Mouse (Mus musculus) heart, adult 9 months (tissue): ENCODE results near the gene Arhgap8.
A peak's percentile ranks its signal among the peaks of the same experiment; 100 is the strongest.

Experiments used
- DNase-seq, 2 experiments: peaks; one replicate each; pipeline ENCODE4 v3.0.0; 2022; ENCODE audit warnings: low spot score in 2 of 2

Gene Arhgap8

DNA sequence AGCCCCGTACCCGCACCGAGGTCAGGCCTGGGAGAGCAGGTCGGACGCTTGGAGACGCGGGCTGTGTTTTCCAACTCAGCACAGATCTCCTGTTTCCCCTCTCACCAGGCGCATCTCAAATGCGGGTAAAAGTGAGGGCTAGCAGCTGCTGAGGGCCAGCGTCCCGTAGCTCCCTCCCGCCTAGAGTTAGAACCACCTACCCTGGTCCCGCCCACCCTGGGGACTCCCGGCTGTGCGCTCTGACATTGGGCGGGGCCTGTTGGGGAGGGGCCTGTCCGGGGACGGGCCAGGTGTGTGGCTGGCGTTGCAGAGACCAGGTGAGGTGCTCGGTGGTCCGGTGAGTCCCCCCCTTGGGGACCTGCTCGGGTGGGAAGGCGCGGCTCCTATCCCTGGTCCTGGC is at the start of gene Arhgap8:
Gene Arhgap8 (plus strand): TSS at position 262 of the 400 bp plus-strand sequence.
- DNase-seq, result no peak

DNA sequence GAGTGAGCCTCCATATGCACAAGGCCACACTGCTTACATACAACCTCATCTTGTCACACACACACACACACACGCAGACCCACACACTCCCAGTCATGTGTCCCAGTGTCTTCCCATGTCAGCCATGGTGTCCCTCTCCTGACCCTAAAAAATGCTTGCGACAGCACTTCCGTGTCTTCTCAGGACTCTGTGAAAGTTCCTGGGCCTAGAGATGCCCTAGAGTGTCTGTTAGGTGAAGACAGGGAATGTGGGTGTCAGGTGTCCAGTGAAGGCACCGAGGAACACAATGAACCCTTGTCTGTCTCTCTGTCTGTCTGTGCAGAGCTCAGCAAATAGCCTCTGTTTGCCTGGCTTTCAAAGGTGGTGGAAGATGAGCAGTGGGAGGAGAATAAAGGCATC is 49.2 kb upstream of the Arhgap8 start:
- no peak for DNase-seq

GRCm38 (mm10) chr15:84671401-84672307 is 48.2 kb upstream of the Arhgap8 start:
- no peak for DNase-seq

DNA sequence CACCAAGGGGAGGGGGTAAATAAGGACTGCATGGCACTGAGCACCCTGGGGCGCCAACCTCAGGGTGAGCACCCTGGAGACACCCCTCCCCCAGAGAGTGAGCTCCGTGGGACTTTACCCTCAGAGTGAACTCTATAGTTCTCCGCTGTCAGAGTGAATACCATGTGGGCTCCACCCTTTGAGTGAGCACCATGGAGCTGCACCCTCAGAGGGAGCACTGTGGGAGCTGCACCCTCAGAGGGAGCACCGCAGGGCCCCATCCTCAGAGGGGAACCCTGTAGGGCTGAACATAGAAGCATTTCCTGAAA is 47.6 kb upstream of the Arhgap8 start:
- no peak for DNase-seq

GRCm38 (mm10) chr15:84672616-84673015 is 47.2 kb upstream of the Arhgap8 start:
- DNase-seq, result peak in 1 of 2 experiments; percentile 38

- DNase-seq, result no peak
These were observed 45.4 kb upstream of the Arhgap8 start for GRCm38 (mm10) chr15:84674329-84675067.

GRCm38 (mm10) chr15:84675317-84675716 is 44.5 kb upstream of the Arhgap8 start:
- no peak for DNase-seq

- no peak for DNase-seq
These were observed 41.9 kb upstream of the Arhgap8 start for GRCm38 (mm10) chr15:84677943-84678342.

GRCm38 (mm10) chr15:84679090-84679489 is 40.8 kb upstream of the Arhgap8 start:
- DNase-seq, result no peak

- no peak for DNase-seq
These were observed 40.1 kb upstream of the Arhgap8 start for GRCm38 (mm10) chr15:84679794-84680193.

DNA sequence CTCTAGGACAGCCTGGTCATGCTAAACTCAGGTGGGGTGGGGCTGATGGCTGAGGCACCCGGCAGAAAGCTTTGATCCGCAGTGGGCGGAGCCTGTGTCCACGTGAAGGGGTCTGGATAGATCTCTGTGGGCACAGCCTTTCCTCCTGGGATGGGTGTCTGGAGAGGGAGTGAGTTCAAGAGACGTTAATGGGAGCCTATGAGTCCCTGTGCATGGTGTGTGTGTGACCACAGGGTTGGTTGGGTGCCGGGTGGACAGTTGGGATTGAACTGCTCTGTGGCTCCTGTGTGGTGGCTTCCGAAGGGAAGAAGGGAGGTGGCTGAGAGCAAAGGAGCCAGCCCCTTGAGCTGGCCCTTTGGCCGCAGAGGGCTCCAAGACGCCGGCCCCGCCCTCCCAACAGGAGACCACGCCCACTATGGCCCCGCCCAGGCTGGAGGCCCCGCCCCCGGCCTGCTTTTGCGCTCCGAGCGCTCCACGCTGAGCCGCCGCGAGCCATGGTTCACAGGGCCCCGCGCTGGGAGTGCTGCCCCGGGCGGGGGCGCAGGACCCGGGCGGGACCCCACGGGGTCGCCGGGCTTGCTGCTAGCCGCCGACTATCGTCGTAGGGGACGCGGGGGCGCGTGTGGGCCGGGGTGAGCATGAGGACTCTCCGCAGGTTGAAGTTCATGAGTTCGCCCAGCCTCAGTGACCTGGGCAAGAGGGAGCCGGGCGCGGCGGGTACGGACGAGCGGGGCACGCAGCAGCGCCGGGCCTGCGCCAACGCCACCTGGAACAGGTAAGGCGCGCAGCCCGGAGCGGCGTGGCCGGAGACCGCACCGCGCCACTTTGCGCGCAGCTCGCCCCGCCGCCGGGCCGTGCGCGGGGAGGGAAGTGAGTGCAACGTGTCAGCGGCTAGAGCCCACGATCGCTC is 39.1 kb upstream of the Arhgap8 start:
- DNase-seq, result peak; percentile 84 to 91

DNA sequence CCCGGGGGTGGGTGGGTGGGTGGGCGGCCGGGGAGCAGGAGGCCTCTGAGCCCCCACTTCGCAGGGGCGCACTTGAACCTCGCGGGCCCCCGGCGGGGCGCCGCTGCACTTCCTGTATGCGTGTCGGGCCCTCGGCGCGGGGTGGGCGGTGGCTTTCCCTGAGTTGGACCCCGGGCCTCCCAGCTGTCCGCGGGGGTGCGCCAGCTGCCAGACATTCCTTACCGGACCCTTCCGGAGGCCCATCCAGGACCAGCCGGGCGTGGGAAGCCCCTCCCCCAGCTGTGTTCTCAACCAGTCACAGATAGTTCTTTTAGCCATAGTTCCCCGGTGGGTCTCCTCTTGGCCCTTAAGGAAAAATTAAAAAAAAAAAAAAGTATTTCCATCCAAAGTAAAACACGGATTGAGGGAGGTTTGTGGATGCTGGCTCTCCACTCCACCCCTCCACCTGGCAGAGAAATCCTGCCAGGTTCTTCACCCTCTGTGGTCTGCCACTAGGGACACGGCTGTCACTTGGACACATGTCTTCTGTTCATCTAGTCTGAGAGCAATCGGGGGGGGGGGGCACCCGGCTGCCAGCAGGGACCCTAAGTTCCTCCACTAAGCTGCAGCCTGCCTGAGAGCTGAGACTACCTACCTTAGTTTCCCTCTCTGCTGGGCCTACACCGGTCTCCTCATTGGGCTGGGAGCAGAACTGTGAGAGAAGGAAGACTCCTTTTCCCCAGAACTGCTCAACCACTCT is 38.2 kb upstream of the Arhgap8 start:
- DNase-seq, result peak in 1 of 2 experiments; percentile 58

GRCm38 (mm10) chr15:84682206-84682605 is 37.6 kb upstream of the Arhgap8 start:
- no peak for DNase-seq

GRCm38 (mm10) chr15:84682821-84683220 is 37.0 kb upstream of the Arhgap8 start:
- no peak for DNase-seq

DNA sequence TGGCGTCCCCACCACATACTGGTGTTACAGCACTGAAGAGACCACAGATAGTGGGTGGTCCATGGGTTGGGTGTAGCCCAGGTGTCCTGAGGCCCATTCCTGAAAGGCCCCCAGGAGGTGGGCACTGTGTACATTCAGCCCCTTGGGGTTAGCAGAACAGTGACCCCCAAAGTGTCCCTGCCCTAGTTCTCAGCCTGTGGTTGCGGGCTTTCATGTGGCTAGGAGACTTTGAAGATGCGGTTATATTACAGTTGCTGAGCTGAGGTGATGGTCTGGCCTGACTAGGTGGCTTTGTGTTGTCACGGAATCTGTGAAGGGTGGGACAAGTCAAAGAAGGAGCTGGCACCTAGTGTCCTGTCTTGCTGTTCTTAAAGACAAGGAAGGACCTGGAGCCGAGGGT is 35.3 kb upstream of the Arhgap8 start:
- no peak for DNase-seq

DNA sequence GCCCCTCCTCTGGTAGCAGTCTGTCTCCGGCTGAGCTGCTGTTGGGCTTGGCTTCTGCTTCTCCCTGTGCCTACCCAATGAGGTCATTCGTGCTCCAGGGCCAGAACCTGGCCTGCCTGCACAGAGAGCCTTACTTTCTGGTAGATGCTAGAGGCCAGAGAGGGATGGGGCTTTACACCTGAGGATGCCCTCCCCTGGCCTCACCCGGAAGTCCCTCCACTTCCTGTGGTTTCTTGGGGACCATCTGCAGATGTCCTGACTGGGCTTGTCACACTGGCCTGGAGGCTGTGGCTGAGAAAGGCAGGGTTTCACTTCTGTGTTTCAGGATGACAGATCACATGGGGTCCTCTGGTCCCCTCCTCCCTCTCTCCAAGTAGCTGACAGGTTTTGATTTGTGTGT is 34.4 kb upstream of the Arhgap8 start:
- peak in 1 of 2 experiments; percentile 79 for DNase-seq

- peak in 1 of 2 experiments; percentile 51 for DNase-seq
These were observed 31.9 kb upstream of the Arhgap8 start for GRCm38 (mm10) chr15:84687904-84688303.

DNA sequence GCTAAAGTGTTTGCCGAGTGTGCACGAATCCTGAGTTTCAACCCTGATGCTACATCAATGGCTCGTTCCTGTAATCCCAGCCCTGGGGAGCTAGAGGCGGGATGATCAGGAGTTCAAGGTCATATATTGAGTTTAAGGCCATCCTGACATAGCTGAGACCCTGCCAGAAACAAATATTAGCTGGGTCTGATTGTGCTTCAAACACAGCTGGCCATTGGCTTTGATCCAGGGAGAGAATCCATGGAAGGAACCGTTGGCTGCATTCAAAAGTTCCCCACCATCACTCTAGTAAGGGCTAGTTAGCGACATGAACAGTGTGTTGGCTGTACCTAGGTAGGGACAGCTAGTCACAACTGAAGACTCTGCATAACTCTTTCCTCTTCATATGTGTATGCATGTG is 30.5 kb upstream of the Arhgap8 start:
- no peak for DNase-seq

DNA sequence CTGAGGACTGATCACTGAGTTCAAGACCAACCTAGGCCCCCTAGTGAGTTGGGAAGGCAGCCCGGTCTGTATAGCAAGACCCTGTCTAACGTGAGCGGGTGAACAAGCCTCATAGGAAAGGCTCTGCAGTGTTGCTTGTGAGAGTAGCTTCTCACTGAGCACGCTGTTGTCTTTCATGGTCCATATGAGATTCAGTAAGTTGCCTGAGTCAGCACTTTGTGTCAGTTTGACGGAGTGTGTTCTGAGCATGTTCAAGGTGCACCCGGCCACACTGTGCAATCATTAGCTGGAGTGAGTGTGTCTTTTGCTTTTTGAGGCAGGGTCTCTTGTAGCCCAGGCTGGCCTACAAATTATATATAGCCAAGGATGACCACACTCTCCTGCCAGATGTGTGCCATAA is 28.3 kb upstream of the Arhgap8 start:
- DNase-seq, result no peak

DNA sequence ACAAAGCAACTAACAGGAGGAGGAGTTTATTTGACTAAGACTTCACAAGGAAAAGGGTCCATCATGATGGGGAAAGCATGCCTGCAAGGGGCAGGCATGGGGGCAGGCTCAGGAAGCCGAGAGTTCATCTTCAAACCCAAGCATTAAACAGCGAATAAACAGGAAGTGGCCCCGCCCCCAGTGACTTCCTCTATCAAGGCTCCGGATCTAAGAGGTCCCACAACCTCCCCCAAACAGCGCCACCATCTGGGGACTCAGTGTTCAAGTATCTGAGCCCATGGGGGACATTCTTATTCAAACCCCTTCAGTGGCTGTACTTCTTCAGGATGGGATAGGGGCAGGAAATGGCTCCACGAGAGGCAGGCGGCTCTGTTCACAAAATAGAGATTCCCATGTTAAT is 27.2 kb upstream of the Arhgap8 start:
- no peak for DNase-seq

DNA sequence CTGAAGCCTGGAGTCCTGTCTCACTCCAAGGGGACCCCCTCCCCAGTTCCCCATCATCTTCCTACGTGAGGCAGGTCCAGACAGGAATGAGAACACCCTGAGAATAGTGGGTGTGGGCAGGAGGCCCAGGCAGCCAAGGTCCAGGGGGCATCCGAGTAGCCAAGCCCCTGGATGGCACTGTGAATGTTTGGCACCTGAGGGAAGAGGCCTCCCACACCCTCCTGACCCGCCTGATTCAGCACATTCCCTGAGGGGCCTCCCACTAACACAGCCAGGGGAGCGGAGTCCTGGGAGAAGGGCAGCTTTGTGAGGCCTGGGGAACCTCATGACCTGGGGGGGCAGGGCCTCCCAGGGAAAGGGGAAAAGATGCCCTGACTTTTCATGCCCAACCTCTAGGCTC is 23.8 kb upstream of the Arhgap8 start:
- DNase-seq, result no peak
